Mouse (Mus musculus) cerebellum, postnatal 36 days (tissue): ENCODE results near the gene Nav1.

Experiments used
- DNase-seq, 2 experiments: peaks; one replicate each; pipeline ENCODE4 v3.0.0; 2021 to 2022; ENCODE audit warnings: mixed read lengths in 2 of 2

The Nav1 gene

GRCm38 (mm10) chr1:135429901-135430668, 177.0 kb downstream of the Nav1 start, which contains the start of gene Ipo9:
Gene Ipo9, minus strand, starts transcription at chr1:135430499.
- DNase-seq, result peak; percentile 91 to 95

GRCm38 (mm10) chr1:135427390-135427789, 179.7 kb downstream of the Nav1 start:
- no peak for DNase-seq

- peak in 1 of 2 experiments; percentile 9 for DNase-seq
These were observed 180.4 kb downstream of the Nav1 start for GRCm38 (mm10) chr1:135426645-135427044.

- DNase-seq, result no peak
These were observed 184.3 kb downstream of the Nav1 start for GRCm38 (mm10) chr1:135422772-135423171.

GRCm38 (mm10) chr1:135413996-135414395, 193.1 kb downstream of the Nav1 start:
- DNase-seq, result no peak

GRCm38 (mm10) chr1:135412130-135412529, 195.0 kb downstream of the Nav1 start:
- no peak for DNase-seq

GRCm38 (mm10) chr1:135410967-135411366, 196.1 kb downstream of the Nav1 start:
- no peak for DNase-seq

- DNase-seq, result no peak
These were observed 198.1 kb downstream of the Nav1 start for GRCm38 (mm10) chr1:135408973-135409372.

- DNase-seq, result no peak
These were observed 201.7 kb downstream of the Nav1 start for GRCm38 (mm10) chr1:135405356-135405755.

GRCm38 (mm10) chr1:135401452-135402110, 205.5 kb downstream of the Nav1 start:
- DNase-seq, result no peak

- no peak for DNase-seq
These were observed 207.6 kb downstream of the Nav1 start for GRCm38 (mm10) chr1:135399466-135399865.

GRCm38 (mm10) chr1:135385161-135385560, 221.9 kb downstream of the Nav1 start:
- DNase-seq, result no peak
